Mouse (Mus musculus): ENCODE data around the gene Mllt1. TPM values are rescaled to one million over a fixed set of nuclear protein-coding genes. Genes with fewer than 3 reads are reported as not detected.

Gene Mllt1
- total and polyA plus RNA-seq, 3 experiments = 17.1 to 40.4 (median 20.3) TPM

DNA sequence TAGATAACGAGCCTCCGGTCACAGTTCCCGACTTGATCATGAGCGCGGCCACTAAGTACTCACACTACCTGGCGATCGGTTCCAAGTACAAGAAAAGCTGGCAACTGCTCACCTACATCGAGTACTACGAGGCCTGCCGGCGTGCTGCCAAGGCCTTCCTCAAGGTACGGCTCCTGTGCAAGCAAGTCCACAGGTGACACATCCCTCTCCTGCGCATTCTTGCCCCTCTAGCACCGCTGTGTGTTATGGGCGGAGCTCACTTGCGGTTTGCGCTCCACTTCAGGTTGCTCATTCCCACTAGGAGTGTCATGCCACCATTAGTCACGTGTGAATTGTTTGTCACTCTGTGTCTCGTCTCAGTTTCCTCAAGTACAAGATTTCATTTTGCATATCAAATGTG is 57.8 kb downstream of the Mllt1 start:
- dilution Hi-C loops (cut with MboI; ENCODE audit: extremely low pct_ligation_motif_present, extremely low pct_unique_long_range_greater_than_20kb, low sequenced_read_pairs) (no loop called here), in situ Hi-C loops (cut with MboI; ENCODE audit: low pct_ligation_motif_present, low pct_unique_long_range_greater_than_20kb, low sequenced_read_pairs) (no loop called here)
- H3K9me3 ChIP-seq (replicated peaks; ENCODE audit: low read length) = no peaks in the 10 kb centered on the region
- no peak overlapping the region for H3K4me2 ChIP-seq (ENCODE audit: insufficient read depth, low read depth, poor library complexity, severe bottlenecking)
- no peak for TF ChIP-seq EP300 (IDR thresholded peaks at IDR 0.05; ENCODE audit: low read length)
- TF ChIP-seq E2F4 (IDR thresholded peaks at IDR 0.05; ENCODE audit: insufficient replicate concordance, low read depth, low read length) = no peak
- TF ChIP-seq NRF1 (IDR thresholded peaks at IDR 0.05; ENCODE audit: low read depth, low read length) = no peak
- no peak for TF ChIP-seq NELFE (IDR thresholded peaks at IDR 0.05; ENCODE audit: low read depth, low read length)
- TF ChIP-seq ZKSCAN1 (IDR thresholded peaks at IDR 0.05; ENCODE audit: borderline replicate concordance, low read depth, low read length) = no peak
- 0 out of 4 replicates have a peak, but pooled peaks cover 2 to 3% of the 10 kb centered on the region in 2 experiments for H3K4me1 ChIP-seq (ENCODE audit: control insufficient read depth in 1 of 2, insufficient read depth in 2 of 2)
- no peak overlapping the region for H3K9ac ChIP-seq (ENCODE audit: insufficient read depth, low read depth)
- no peak overlapping the region for H3K27ac ChIP-seq (ENCODE audit: insufficient read depth, low read depth)
- no peaks in the 10 kb centered on the region for H3K36me3 ChIP-seq (replicated peaks in 1 of 2; ENCODE audit: control insufficient read depth in 1 of 2, insufficient read depth in 1 of 2, low read length in 1 of 2)
- no peak for DNase-seq (ENCODE audit: extremely low read depth)
- H3K27me3 ChIP-seq (replicated peaks) = peaks cover 1% of the 10 kb centered on the region
- H3K79me2 ChIP-seq (replicated peaks; ENCODE audit: control insufficient read depth, extremely low read depth, insufficient read depth, poor library complexity, severe bottlenecking) = no peaks in the 10 kb centered on the region
- no peak overlapping the region for H3K4me3 ChIP-seq (replicated peaks in 1 of 3; ENCODE audit: low read depth in 2 of 3, low read length in 2 of 3, poor library complexity in 1 of 3)

DNA sequence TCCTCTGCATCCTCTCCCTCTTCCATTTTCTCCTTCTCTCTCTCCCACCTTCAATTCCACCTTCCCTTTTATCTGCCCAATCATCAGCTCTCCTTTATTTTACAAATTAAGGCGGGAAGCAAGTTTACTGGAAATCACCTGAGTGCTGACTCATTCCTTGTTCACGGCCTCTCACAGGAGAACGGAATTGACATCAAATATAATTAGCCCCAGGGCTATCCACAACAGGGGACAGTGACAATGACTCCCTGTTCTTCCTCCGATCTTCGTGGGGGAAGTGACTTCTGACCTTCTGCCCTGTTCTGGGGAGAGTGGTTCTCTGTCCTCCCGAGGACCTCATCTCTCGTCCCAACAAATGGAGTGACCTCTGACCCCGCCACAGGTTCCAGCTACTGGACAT is 58.2 kb downstream of the Mllt1 start:
- H3K27me3 ChIP-seq (replicated peaks) = peaks cover 1% of the 10 kb centered on the region
- in situ Hi-C loops (cut with MboI; ENCODE audit: low pct_ligation_motif_present, low pct_unique_long_range_greater_than_20kb, low sequenced_read_pairs) = no loop called here
- H3K9me3 ChIP-seq (replicated peaks; ENCODE audit: low read length) = no peaks in the 10 kb centered on the region
- H3K4me3 ChIP-seq (replicated peaks in 1 of 3; ENCODE audit: low read depth in 2 of 3, low read length in 2 of 3, poor library complexity in 1 of 3) = no peak overlapping the region
- H3K79me2 ChIP-seq (replicated peaks; ENCODE audit: control insufficient read depth, extremely low read depth, insufficient read depth, poor library complexity, severe bottlenecking) = no peaks in the 10 kb centered on the region
- no peaks in the 10 kb centered on the region for H3K36me3 ChIP-seq (replicated peaks in 1 of 2; ENCODE audit: control insufficient read depth in 1 of 2, insufficient read depth in 1 of 2, low read length in 1 of 2)
- no peak overlapping the region for H3K4me2 ChIP-seq (ENCODE audit: insufficient read depth, low read depth, poor library complexity, severe bottlenecking)
- no peak for TF ChIP-seq ZNF384 (IDR thresholded peaks at IDR 0.05; ENCODE audit: low read depth, low read length)
- no peak for TF ChIP-seq RCOR1 (conservative IDR thresholded peaks at IDR 0.05; ENCODE audit: low read depth, low read length)
- no peak for TF ChIP-seq MEF2A (IDR thresholded peaks at IDR 0.05; ENCODE audit: borderline replicate concordance, low read depth, low read length)
- TF ChIP-seq MAZ (IDR thresholded peaks at IDR 0.05; ENCODE audit: low read depth, low read length) = no peak
- TF ChIP-seq CHD2 (IDR thresholded peaks at IDR 0.05; ENCODE audit: low read length) = no peak
- no peak for TF ChIP-seq CHD1 (IDR thresholded peaks at IDR 0.05; ENCODE audit: low read depth, low read length)
- no peak for TF ChIP-seq EP300 (IDR thresholded peaks at IDR 0.05; ENCODE audit: low read length)
- no peak for TF ChIP-seq RAD21 (IDR thresholded peaks at IDR 0.05; ENCODE audit: low read depth, low read length)
- TF ChIP-seq PAX5 (IDR thresholded peaks at IDR 0.05; ENCODE audit: low read length) = no peak
- TF ChIP-seq MAFK (IDR thresholded peaks at IDR 0.05; ENCODE audit: insufficient replicate concordance, low read length) = no peak
- no peak for TF ChIP-seq CTCF (conservative IDR thresholded peaks at IDR 0.05 in 1 of 2, IDR thresholded peaks at IDR 0.05 in 1 of 2; ENCODE audit: low read depth in 2 of 2, low read length in 2 of 2)
- no peak for TF ChIP-seq SIN3A (IDR thresholded peaks at IDR 0.05; ENCODE audit: low read length)
- TF ChIP-seq POLR2AphosphoS2 (IDR thresholded peaks at IDR 0.05; ENCODE audit: low read depth, low read length) = no peak
- TF ChIP-seq TBP (conservative IDR thresholded peaks at IDR 0.05; ENCODE audit: low read depth, low read length) = no peak
- H3K9ac ChIP-seq (ENCODE audit: insufficient read depth, low read depth) = no peak overlapping the region
- no peak overlapping the region for H3K27ac ChIP-seq (ENCODE audit: insufficient read depth, low read depth)
- 0 out of 4 replicates have a peak, but pooled peaks cover 2 to 3% of the 10 kb centered on the region in 2 experiments for H3K4me1 ChIP-seq (ENCODE audit: control insufficient read depth in 1 of 2, insufficient read depth in 2 of 2)
- no peak for DNase-seq (ENCODE audit: extremely low read depth)
- dilution Hi-C loops (cut with MboI; ENCODE audit: extremely low pct_ligation_motif_present, extremely low pct_unique_long_range_greater_than_20kb, low sequenced_read_pairs) = no loop called here
